Mouse (Mus musculus): Measurements from ENCODE around the gene Sla2.
"Not testable (repeated sequence)": the region's sequence is repeated elsewhere in the genome, so short reads cannot be mapped to it uniquely, and the experiment has no call there.

Sla2 gene

DNA sequence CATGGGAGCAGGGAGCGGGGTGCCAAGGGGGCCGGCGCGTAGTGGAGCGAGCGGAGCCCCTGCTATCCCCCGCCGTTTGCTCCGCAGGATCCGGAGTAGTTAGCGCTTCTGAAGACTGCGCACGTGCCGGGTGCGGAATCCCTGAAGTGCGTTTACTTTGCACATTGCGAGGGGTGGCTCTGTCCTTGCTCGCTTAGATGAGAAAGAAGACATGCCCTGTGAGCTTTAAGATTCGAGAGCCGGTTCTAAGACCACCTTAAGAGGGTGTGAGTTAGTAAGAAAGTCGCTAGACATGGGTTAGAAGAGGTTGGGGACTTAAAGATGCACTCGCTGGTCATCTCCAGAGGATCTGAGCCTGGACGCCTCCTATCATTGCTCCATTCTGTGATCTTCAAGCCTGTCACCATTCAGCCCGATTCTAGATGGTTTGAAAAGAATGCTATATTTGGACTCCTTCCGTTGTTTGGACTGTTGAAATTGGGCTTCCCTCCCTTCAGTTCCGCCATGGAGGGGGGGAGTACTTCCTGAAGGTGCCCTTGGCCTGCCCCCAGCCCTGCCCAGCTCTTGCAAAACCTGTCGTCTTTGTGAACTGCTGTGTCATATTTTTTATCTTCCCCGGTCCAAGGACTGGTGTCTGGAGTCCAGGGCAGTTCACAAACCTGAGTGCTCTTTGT is 23.4 kb downstream of the Sla2 start:
- peak; percentile 95 for DNase-seq

DNA sequence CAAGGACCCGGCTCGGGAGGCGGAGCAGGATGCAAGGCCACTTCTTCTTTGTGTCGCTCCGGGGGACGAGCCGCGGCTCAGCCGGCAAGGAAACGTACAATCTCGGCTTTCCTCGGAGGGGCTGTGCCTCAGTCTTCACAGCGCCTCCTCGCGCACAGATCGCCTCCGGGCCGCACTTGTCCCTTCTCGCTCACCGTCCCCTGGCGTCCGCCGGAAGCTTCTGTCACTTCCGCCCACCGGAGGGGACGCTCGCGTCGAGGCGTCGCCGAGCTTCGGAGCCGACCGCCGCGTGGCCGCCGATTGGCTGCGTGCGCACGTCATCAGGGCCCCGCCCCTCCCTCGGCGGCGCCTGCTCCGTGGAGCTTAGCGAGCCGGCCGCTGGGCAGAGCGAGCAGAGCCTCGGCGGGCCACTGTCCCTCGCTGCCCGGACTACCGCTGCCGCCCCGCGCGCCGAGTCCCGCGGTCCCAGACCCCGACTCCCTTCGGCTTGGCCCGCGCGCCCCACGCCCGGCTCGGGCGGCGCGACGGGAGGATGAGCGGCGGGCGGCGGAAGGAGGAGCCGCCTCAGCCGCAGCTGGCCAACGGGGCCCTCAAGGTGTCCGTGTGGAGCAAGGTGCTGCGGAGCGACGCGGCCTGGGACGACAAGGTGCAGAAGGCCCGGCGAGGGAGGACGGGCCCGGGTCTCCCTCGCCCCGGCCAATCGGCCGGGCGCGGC is 24.1 kb downstream of the Sla2 start, which contains the start of gene Rab5if:
Gene Rab5if, plus strand, starts transcription at position 357 of the 715 bp plus-strand sequence.
- DNase-seq: peak; percentile 100

DNA sequence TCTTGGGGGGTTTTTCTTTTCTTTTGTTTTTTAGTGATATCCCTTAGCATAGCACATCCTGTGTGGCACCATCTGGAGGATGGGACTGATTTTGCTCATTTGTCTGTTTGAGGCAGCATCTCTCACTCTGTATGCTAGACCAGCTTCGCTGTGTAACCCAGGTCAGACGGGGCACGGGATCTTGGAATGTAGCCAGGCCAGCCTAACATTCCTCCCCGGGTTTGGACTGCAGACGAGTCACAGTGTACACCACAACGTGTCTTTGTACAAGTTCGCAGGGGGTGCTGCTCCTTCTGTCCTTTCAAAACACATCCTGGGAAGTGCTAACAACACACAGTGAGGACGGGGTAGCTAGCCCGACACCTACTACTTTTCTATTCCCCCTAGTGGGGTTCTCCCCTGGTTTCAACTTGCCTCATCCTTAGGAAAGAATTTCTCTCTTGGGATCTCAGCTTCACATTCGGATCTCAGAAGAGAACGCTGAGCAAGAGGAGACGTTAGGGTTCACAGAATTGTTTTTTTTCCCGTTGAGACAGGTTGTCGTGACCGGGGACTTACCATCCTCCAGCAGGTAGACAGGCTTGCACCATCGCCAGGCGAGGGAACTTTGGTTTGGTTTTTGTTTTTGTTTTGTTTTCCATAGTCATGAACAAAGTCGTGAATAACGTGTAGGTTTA is 24.8 kb downstream of the Sla2 start:
- DNase-seq: peak; percentile 93

DNA sequence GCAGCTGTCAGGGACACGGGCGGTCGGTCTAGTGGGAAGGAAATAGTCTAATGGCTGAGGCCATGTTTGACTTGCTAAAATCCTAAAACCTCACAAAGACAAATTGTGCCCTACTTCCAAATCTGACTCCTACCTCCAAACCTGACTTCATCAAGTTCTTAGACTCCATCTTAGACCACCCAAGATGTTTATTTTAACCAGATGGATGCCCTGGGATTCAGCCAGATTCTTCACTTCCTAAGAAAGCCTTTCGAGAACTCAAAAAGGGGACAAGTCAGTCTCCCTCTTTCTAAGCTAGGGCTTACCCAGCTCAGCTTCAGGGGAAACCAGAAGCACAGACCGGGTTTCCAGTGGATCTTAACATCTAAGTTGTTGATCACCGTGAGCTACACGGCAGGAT is 28.3 kb downstream of the Sla2 start:
- no peak for DNase-seq

DNA sequence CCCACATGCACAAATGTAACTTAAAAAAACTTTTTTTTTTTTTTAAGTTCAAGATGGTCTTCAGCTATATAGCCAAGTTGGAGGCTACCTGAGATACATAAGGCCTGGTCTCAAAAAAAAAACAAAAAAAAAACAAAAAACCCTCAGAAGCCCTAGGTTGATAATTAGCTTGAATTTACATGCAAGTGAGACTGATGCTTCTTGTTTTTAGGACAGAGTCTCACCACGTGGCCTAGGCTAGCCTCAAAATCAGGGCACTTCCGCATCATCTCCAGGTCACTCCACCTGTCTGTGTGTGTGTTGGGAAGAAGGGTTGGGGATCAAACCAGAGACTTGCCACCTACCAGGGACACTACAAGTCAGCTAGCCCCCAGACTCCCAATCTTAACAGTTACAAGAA is 29.2 kb downstream of the Sla2 start, which contains the start of gene 4930518I15Rik:
Gene 4930518I15Rik, minus strand, starts transcription at position 112 of the 400 bp plus-strand sequence.
- no peak for DNase-seq

DNA sequence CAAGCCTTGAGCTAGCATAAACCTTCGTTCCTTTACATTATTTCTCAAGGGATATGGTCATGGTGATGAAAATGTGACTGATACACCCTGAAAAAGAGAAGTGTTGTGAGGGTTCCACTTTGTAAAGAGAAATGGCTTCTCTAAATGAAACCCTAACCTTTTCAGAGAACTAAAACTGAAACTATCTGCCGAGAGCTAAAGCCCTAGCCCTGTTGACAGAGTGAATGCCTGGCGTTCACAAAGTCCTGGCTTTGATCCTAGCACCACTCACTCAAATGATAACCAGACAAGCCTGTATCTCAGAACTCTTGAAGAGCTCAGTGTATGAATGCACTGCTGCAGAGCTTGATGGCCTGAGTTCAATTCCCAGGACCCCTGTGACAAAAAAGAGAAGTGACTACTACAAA is 29.6 kb downstream of the Sla2 start:
- no peak for DNase-seq

DNA sequence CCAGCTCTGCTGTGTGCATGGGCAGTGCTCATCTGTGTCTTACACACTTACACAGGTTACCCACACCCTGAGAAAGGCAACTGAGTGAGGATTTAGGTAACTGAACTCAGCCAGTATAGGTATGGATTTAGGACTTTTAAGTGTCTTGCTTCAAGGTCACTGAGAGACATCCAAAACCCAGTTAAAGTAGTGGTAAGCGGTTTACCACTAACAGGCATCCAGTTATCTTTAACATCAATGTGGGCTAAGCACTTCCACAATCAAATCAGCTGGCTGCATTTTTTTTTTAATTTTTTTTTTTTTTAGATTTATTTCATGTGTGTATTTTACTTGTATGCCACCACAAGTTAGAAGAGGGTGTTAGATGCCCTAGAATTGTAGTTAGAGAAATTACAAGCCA is 30.7 kb downstream of the Sla2 start:
- no peak for DNase-seq

DNA sequence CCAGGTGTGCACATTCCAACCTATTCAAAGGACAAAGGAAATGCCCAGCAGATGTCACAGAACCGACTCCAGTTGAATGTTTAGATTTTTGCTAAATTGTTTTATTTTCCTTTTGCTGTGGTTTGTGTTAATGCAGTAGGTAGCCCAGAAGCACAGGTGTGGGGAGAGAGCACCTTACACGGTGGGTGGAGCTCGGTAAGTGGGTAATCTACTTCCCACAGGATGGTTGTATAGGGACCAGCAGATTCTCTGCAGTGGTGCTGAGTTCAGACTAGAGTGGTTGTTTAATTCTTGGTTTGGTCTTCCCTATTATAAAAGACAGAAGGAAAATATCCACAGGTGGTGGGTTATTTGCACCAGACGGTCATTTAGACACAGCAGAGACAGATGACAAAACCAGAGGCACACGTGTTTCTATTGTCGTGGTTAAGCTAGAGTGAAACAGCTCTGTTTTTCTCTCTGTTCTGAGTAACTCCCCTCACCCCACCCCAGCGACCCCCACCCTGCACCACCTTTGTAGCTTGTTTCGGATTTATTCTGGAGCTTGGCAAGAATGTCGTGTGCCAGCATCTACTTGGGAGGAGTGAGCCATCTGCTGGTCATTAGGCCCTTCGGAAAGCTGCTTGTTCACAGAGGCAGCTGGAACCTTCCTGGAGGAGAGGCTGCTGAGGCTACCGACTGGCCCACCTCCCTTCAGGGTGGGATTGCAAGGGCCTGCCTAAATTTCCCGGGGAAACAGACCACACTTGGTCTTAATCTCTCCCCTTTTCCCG is 32.8 kb downstream of the Sla2 start:
- not testable (repeated sequence) for DNase-seq

DNA sequence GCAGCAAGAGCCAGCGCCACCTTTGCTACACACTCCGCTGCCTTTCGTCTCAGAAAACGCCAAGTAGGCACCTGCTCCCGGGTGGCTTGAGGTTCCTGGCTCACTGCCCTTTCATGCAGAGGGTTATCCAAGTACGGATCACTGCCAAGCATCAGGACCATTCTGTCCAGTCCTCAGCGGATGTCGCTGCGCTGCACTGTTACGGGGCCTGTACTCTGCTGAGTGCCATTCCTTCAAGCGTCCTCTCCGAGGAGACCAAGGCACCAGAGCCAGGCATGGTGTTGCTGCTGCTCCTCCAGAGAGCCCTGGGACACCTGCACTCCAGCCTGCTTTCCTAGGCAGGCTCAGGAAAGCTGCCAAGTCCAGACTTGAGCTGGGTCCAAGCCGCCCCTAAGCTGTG is 33.4 kb downstream of the Sla2 start:
- not testable (repeated sequence) for DNase-seq

DNA sequence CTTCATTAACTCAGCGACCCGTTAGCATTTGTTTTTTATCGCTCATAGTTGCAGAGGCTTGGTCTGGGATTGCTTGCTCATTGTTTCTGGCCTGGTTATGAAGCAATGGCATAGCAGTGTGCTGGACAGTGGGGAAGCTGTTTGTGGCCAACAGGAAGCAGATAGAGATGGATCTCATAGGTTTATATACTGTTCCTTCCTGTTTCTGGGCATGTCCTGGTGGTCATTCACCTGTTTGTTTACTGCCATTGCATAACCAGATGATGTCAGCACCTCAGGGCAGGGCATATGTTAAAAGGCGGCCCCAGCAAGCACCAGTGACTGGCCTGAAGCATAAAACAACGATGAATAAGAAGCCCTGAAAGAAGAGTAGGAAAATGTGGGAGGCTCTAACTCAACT is 36.5 kb downstream of the Sla2 start:
- no peak for DNase-seq

DNA sequence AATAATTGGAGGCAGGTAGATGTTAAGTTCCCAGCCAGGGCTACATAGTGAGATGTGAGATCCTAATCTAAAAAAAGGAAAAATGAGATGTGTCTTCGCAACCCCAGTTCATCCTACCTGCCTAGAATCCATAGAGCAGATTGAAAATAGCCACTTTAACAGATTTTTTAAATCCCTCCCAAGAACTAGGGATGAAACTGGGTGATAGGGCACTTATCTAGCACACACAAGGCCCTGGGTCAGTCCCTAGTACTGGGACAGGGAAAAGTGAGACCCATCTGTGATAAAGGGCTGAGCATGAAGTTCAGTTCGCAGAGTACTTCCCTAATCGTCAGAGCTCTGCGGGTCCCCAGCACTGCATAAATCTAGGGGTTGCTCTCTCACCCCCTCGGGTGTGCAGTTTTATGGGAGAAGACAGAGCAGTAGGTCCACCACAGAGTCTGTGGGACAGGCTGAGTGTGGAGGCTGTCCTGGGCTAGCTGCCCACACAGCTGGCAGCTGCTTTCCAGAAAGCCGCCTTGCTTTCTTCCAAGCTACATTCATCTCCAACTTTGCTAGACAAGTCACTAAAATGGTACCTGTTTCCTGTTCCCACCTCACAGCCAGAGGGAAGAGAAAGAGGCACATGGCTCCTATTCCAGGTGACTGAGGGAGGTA is 38.3 kb downstream of the Sla2 start:
- DNase-seq: no peak

DNA sequence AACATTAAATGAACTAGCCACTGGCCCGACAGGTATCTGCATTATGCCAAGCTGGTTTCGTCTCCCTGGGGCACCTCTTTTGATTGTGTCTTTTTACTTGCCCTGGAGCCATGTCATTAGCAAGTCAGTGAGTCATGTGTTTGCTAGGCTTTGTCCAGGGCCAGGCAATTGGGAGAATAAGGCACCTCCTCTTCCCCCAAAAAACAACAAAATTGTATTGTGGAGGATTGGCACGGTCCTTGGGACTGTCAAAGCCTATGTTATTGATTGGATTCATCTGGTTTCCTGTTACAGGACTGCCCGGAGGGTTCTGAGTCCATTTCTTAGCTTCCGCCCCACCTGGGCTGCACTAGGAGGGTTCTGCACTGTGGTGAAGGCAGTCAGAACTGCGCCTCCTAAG is 39.3 kb downstream of the Sla2 start:
- no peak for DNase-seq

DNA sequence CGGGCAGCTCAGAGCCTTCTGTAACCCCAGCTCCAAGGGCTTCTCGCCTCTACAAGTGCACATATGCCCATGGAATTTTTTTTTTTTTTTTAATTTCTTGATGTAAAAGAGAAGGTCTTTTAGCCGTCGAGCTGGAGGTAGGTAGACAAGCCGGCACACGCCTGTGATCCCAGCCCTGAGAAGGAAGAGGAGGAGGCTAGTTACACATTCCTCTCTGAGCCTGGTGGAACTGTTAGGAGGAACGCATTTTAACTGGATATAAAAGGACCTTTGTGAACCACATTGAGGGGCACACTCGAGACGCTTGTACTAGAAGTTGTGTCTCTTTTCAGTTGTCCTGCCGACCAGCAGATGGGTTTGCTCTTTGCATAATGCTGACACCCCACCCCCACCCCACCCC is 42.3 kb downstream of the Sla2 start:
- DNase-seq: no peak

DNA sequence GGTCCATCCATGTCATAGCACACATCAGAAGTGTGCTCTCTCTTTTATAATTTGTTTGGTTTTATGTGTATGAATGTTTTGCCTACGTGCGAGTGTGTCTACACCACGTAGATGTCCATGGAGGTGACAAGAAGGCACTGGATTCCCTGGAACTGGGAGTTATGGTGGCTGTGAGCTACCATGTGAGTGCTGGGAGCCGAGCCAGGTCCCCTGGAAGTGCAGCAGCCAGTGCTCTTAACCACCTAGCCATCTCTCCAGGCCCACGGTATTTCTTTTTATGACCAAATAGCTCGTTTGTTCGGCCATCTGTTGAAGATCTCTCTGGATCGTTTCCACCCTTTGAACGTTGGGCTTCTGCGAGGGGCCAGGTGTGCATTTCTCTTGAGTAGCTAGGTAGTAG is 43.7 kb downstream of the Sla2 start:
- no peak for DNase-seq

DNA sequence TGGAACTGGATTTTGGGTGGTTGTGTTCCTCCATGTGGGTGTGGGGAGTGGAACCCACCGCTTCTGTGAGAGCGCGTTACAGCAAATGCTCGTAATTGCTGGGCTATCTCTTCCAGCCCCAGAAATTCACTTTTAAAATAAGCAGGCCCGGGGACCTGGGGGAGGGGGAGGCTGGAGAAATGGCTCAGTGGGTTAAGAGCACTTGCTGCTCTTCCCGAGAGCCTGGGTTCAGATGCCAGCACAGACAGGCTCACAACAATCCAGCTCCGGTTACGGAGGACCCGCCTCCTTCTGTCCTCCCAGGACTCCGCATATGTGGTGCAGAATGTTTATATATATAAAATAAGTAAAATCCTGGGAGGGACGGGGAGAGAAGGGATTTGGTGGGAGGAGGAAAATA is 44.3 kb downstream of the Sla2 start:
- no peak for DNase-seq

DNA sequence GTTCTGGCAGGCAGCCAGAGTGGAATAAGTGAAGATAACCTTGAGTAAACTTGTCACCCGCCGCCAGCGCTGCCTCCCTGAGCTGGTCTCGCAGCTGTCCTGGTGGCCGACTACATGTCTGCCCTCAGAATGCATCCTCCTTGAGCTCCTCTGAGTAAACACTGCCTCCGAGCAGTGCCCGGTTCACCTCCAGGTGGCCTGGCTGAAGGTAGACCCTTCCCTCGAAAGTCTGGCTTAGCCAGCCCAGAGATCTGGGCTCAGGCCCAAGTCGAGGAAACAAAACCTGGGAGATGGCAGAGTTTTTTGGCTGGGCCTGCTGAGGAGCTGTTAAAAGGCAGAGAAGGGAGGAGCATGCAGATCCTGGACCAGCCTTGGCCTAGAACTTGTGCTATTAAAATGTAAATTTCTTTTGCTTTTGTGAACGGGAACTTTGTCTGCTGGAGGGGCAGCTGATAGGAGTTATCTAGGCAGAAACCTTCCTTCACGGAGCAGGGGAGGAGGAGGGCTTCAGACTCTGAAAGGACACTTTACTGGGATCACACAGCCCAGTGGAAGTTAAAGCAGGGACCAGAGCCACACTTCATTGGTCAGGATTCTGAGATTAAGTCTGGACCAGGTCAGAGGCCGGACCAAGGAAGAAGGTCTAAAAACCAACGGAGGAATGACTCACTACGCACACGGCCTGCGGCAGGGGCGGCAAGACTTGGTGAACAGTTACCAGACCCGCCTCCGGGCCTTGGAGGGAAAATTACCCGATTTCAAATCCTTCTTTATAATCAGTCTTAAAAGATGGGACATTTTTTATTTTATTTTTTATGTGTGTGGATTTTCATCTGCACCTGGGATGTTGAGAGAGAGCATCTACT is 44.9 kb downstream of the Sla2 start:
- peak; percentile 92 for DNase-seq

DNA sequence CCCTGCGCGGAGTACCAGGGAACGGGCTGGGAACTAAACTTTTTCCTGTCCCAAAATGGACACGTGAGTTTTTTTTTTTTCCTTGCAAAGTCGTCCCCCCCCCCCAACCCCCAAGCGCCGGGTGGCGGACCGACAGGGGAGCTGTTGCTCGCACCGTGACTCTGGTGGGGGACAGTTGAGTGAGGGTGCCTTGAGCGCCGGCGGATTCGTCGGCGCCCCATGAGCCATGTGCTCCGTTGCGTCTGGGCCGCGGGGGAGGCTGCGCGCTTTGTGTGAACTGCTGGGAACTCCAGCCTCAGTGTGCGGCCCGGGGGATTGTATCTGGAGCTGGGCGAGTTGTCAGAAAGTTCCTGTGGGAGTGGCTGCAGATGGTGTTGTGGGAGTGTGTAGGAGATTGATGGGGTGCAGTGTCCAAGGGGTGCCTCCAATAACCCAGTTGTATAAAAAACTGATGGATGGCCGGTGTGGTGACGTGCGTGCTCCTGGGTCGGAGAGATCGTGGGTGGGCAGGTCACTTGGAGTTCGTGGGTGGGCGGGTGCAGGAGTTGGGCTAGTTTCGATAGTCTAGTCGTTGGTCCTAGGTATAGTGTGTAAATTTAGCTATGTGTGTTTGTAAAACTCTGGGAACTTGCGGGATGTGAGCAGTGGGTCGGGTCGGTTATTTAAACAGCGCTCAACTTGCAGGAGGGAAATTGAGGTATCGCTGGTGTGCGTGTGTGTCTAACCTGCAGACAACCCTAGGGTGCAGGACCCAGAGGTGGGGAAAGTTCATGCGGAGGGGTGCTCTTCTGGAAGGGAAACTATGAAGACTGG is 45.8 kb downstream of the Sla2 start:
- DNase-seq: peak; percentile 94

DNA sequence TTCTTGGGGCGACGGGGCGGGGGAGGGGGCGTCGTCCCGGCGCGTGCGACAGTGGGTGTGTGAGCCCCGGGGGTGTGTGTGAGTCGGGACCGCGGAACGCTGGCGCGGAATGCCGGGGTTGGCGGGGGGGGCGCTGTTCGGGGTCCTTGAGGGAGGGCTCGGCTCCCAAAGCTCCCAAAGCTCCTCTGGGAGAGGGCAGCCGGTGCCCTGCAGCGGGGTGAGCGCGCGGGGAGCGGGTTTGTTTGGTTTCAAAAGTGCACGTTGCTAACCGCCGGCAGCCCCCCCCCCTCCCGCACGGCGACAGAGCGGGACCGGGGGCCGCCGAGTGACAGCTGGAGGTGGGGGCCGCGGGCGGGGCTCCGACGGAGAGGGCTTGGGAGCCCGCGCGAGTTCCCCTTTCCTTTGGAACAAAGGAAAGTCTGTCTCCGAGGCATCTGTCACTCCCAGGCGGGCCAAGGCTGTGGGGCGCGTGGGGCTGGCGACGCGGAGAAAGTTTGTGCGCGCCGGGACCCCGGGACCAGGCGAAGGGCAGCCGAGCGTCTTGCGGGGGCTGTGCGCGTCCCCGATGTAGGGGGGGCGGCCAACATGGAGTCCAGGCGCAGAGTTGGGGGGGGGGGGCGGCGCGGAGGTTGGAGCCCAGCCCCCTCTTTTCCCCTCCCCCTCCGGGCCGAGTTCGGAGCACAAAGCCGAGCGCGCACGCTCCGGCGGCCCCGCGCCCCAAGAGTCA is 46.5 kb downstream of the Sla2 start:
- DNase-seq: peak; percentile 93

DNA sequence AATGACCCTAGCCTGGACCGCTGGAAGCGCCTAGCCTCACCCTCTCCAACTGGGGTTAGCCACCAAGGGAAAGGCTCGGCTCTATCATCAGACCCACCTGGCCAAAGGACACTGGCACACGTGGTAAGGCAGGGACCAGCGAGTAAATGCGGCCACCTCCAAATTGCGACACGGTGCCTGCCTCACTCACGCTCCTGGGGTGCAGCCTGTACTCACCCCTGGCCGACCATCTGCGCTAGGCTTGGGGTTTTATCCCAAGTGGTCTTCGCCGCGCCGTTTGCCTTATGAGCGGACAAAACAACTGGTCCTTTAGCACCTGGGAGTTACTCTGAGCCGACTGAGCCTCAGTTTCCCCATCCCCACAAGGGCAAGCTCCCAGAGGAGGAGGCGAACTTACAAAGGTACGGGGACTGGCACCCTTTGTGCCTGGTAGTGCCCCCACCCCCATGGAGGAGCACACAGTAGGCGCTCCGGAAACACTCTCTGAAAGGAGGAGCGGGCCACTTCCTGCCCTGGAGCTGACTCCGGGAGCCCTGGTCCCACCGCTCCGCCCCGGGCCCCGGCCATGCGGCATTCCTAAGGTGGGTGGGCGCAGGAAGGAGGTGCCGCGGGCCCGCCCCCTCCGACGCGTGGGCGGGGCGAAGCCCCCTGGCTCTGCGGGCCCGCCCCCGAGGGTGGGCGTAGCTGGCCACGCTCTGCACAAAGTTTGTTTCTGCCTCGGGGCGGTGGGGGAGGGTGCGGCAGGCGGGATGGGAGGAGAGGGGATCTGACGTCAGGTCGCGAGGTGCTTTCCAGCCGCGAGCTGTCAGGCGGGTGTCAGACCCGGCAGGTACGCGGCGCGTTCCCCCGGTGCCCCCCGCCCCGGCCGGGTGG is 47.4 kb downstream of the Sla2 start, which contains the start of gene Tgif2:
Gene Tgif2, plus strand, starts transcription at position 689 of the 873 bp plus-strand sequence.
- peak; percentile 97 for DNase-seq

All from heart, adult 11 months (tissue).